Mouse (Mus musculus) liver, embryonic 11.5 days (tissue): Measurements from ENCODE around the gene Cnbp. TPM values are rescaled to one million over a fixed set of nuclear protein-coding genes. Genes with fewer than 3 reads are reported as not detected.
A peak's percentile ranks its signal among the peaks of the same experiment; 100 is the strongest.

Experiments used
- ATAC-seq: fragments of 200-750 bp; cut with Nextera tagmentation; replicated peaks from 2 replicates; pipeline ENCODE4 v1.8.0; 2017; ENCODE audit warnings: moderate number of reproducible peaks, mild to moderate bottlenecking, moderate TSS enrichment, moderate library complexity; ENCODE audit not compliant: low FRiP score
- DNase-seq: peaks from one replicate; pipeline ENCODE4 v3.0.0-alpha.2; 2017; ENCODE audit warnings: low spot score
- H3K27ac ChIP-seq: fragments of 300-500 bp; sonication (generic); 2 replicates; pipeline ENCODE4 v1.5.1; 2014; ENCODE audit warnings: mild to moderate bottlenecking, low read depth, low read length, control low read depth
- H3K27me3 ChIP-seq: fragments of 300-500 bp; sonication (generic); replicated peaks from 2 replicates; pipeline ENCODE4 v1.6.1; 2014; ENCODE audit warnings: low read length, mixed read lengths; ENCODE audit not compliant: control insufficient read depth, insufficient read depth
- H3K36me3 ChIP-seq: fragments of 300-500 bp; sonication (generic); 2 replicates; pipeline ENCODE4 v1.6.1; 2014; ENCODE audit warnings: mild to moderate bottlenecking, low read length, moderate library complexity, mixed read lengths; ENCODE audit not compliant: control insufficient read depth, insufficient read depth
- H3K4me1 ChIP-seq: fragments of 300-500 bp; sonication (generic); replicated peaks from 2 replicates; pipeline ENCODE4 v1.6.1; 2014; ENCODE audit warnings: low read length, mixed read lengths; ENCODE audit not compliant: control insufficient read depth, insufficient read depth
- H3K4me2 ChIP-seq: fragments of 300-500 bp; sonication (generic); 2 replicates; pipeline ENCODE4 v1.6.1; 2014; ENCODE audit warnings: mild to moderate bottlenecking, control low read depth, moderate library complexity
- H3K4me3 ChIP-seq: fragments of 300-500 bp; sonication (generic); 2 replicates; pipeline ENCODE4 v1.5.1; 2014; ENCODE audit warnings: low read depth, low read length, control low read depth
- H3K9ac ChIP-seq: fragments of 300-500 bp; sonication (generic); 2 replicates; pipeline ENCODE4 v1.6.1; 2014; ENCODE audit warnings: low read depth, low read length, control low read depth
- H3K9me3 ChIP-seq: fragments of 300-500 bp; sonication (generic); 2 replicates; pipeline ENCODE4 v1.6.1; 2016; ENCODE audit warnings: low read length, inconsistent platforms, mixed read lengths; ENCODE audit not compliant: control insufficient read depth
- WGBS: fragments of 180-500 bp; shearing (Covaris S2); extraction: QIAGEN DNeasy Blood & Tissue Kit; methylation state at CpG from one replicate; pipeline ENCODE4 v1.1.7; 2014; 5-methylcytosine and 5-hydroxymethylcytosine counted together
- polyA plus RNA-seq: library from polyadenylated mRNA; unstranded; fragments of >200 nt; fragmentation: Nextera tagmentation; extraction: Ambion mirVana; gene quantifications from 2 replicates; pipeline ENCODE4 v1.2.1, GENCODE M21; 2014

Cnbp gene
- polyA plus RNA-seq, result 1,371 and 1,468 TPM in 2 replicates

- ATAC-seq, result peak; percentile 95
- H3K4me2 ChIP-seq, result peak within 1 kb of the TSS; percentile 91
- H3K9ac ChIP-seq, result peak within 1 kb of the TSS; percentile 100
- WGBS, result under 1% methylated on average over 55 of the region's 55 CpGs
- peak; percentile 95 for DNase-seq
- H3K9me3 ChIP-seq, result no peaks in the 10 kb centered on the region
- peak within 1 kb of the TSS; percentile 95 for H3K27ac ChIP-seq
- peaks cover 17% of the 10 kb centered on the region for H3K4me1 ChIP-seq
- H3K27me3 ChIP-seq, result no peaks in the 10 kb centered on the region
- peaks cover 14% of the 10 kb centered on the region for H3K36me3 ChIP-seq
- H3K4me3 ChIP-seq, result peak within 1 kb of the TSS; percentile 99
These were observed at the start of gene Cnbp for GRCm38 (mm10) chr6:87850900-87851614. Gene Cnbp, minus strand, starts transcription at chr6:87851106.

- Histone ChIP-seq H3K4me3 (no peak overlapping the region), H3K36me3 (peaks cover 60% of the 10 kb centered on the region), H3K27ac (no peak overlapping the region), H3K4me1 (no peaks in the 10 kb centered on the region), H3K9ac (no peak overlapping the region), H3K27me3 (no peaks in the 10 kb centered on the region), H3K9me3 (no peaks in the 10 kb centered on the region), H3K4me2 (no peak overlapping the region)
- ATAC-seq (no peak), DNase-seq (no peak)
- WGBS, result 95% methylated on average over 10 of the region's 10 CpGs
These were observed 47.1 kb upstream of the Cnbp start for GRCm38 (mm10) chr6:87898028-87898427.

- WGBS, result 93% methylated on average over 7 of the region's 7 CpGs
- H3K27me3 ChIP-seq, result no peaks in the 10 kb centered on the region
- H3K4me3 ChIP-seq, result no peak overlapping the region
- no peak overlapping the region for H3K9ac ChIP-seq
- H3K9me3 ChIP-seq, result no peaks in the 10 kb centered on the region
- DNase-seq (no peak), ATAC-seq (no peak)
- H3K36me3 ChIP-seq, result peaks cover 59% of the 10 kb centered on the region
- H3K27ac ChIP-seq, result no peak overlapping the region
- H3K4me2 ChIP-seq, result no peak overlapping the region
- H3K4me1 ChIP-seq, result peaks cover under 1% of the 10 kb centered on the region; the same call in 1 of the 2 replicates
These were observed 43.0 kb upstream of the Cnbp start for GRCm38 (mm10) chr6:87893931-87894330.

- peak within 1 kb of the TSS; percentile 78 for H3K9ac ChIP-seq
- peaks cover 25% of the 10 kb centered on the region for H3K36me3 ChIP-seq
- peaks cover 7% of the 10 kb centered on the region for H3K4me1 ChIP-seq
- ATAC-seq, result peak; percentile 95
- under 1% methylated on average over 31 of the region's 31 CpGs for WGBS
- no peaks in the 10 kb centered on the region for H3K9me3 ChIP-seq
- H3K4me3 ChIP-seq, result peak within 1 kb of the TSS; percentile 69
- peak; percentile 100 for DNase-seq
- H3K27ac ChIP-seq, result peak within 1 kb of the TSS; percentile 52
- H3K27me3 ChIP-seq, result no peaks in the 10 kb centered on the region
- peak within 1 kb of the TSS; percentile 89 for H3K4me2 ChIP-seq
These were observed 36.8 kb upstream of the Cnbp start, which contains the start of gene Copg1 for GRCm38 (mm10) chr6:87887594-87888233. Gene Copg1, plus strand, starts transcription at chr6:87887814.

- DNase-seq (no peak), ATAC-seq (no peak)
- Histone ChIP-seq H3K36me3 (peaks cover 16% of the 10 kb centered on the region), H3K4me3 (no peak overlapping the region), H3K9me3 (no peaks in the 10 kb centered on the region), H3K27me3 (no peaks in the 10 kb centered on the region), H3K4me2 (no peak overlapping the region), H3K27ac (peak overlapping the region; percentile 28; the same call in 1 of the 2 replicates), H3K9ac (no peak overlapping the region), H3K4me1 (peaks cover 7% of the 10 kb centered on the region)
- WGBS, result 84% methylated on average over 1 of the region's 1 CpGs
These were observed 35.8 kb upstream of the Cnbp start for GRCm38 (mm10) chr6:87886721-87887120.

GRCm38 (mm10) chr6:87882816-87883215 lies 31.9 kb upstream of the Cnbp start:
- no peak overlapping the region for H3K4me2 ChIP-seq
- H3K27me3 ChIP-seq, result no peaks in the 10 kb centered on the region
- H3K4me1 ChIP-seq, result peaks cover 10% of the 10 kb centered on the region
- no peaks in the 10 kb centered on the region for H3K36me3 ChIP-seq
- no peak overlapping the region for H3K4me3 ChIP-seq
- H3K9me3 ChIP-seq, result no peaks in the 10 kb centered on the region
- 68% methylated on average over 4 of the region's 4 CpGs for WGBS
- H3K27ac ChIP-seq, result no peak overlapping the region
- no peak for ATAC-seq
- no peak for DNase-seq
- H3K9ac ChIP-seq, result no peak overlapping the region

GRCm38 (mm10) chr6:87882221-87882620 lies 31.3 kb upstream of the Cnbp start:
- H3K27me3 ChIP-seq, result no peaks in the 10 kb centered on the region
- H3K9me3 ChIP-seq, result no peaks in the 10 kb centered on the region
- no peak overlapping the region for H3K27ac ChIP-seq
- no peak overlapping the region for H3K9ac ChIP-seq
- H3K4me3 ChIP-seq, result no peak overlapping the region
- ATAC-seq, result no peak
- H3K36me3 ChIP-seq, result no peaks in the 10 kb centered on the region
- DNase-seq, result no peak
- WGBS, result 72% methylated on average over 3 of the region's 3 CpGs
- H3K4me2 ChIP-seq, result no peak overlapping the region
- peaks cover 10% of the 10 kb centered on the region for H3K4me1 ChIP-seq

GRCm38 (mm10) chr6:87879628-87880027 lies 28.7 kb upstream of the Cnbp start:
- H3K9ac ChIP-seq, result no peak overlapping the region
- DNase-seq (no peak), ATAC-seq (no peak)
- H3K27me3 ChIP-seq, result no peaks in the 10 kb centered on the region
- H3K4me3 ChIP-seq, result no peak overlapping the region
- H3K4me1 ChIP-seq, result peaks cover 10% of the 10 kb centered on the region
- H3K27ac ChIP-seq, result no peak overlapping the region
- H3K4me2 ChIP-seq, result no peak overlapping the region
- no peaks in the 10 kb centered on the region for H3K9me3 ChIP-seq
- no peaks in the 10 kb centered on the region for H3K36me3 ChIP-seq
- WGBS, result 69% methylated on average over 3 of the region's 3 CpGs
